Mouse (Mus musculus): ENCODE data around the gene Nup214. TPM values are rescaled to one million over a fixed set of nuclear protein-coding genes. Genes with fewer than 3 reads are reported as not detected.
A peak's percentile ranks its signal among the peaks of the same experiment; 100 is the strongest.

Nup214 gene
- polyA plus RNA-seq, 1 experiment from 2014 or later: 110 TPM

GRCm38 (mm10) chr2:32065371-32065791, 91.1 kb downstream of the Nup214 start:
- H3K4me1 ChIP-seq: peaks cover 29% of the 10 kb centered on the region
- H3K9me3 ChIP-seq: no peaks in the 10 kb centered on the region
- H3K27ac ChIP-seq: no peak overlapping the region
- peaks cover 23% of the 10 kb centered on the region for H3K27me3 ChIP-seq (ENCODE audit: poor library complexity, severe bottlenecking)
- H3K4me3 ChIP-seq: no peak overlapping the region
- no peaks in the 10 kb centered on the region for H3K36me3 ChIP-seq (replicated peaks)
- 91% methylated on average over 5 of the region's 5 CpGs for WGBS
- no peak for DNase-seq (ENCODE audit: extremely low spot score, low spot score)

DNA sequence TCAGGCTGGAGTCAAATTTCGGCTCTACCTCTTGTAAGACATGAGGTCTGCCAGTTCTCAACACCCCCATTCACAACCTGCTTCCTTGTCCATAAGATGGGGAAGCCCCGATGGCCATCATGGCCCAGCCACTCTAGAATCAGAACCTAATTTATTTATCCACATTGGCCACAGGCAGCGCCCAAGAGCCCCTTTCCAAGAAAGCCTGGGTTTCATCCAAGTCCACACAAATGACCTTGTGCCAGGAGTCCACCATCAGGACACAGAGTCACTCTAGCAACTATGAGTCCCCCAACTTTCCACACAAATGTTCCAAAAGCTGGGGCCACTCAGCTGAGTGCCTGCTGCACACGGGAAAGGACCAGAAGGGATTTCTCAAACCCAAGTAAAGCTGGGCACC, 91.8 kb downstream of the Nup214 start:
- 84% methylated on average over 4 of the region's 4 CpGs for WGBS
- H3K4me1 ChIP-seq: peaks cover 24% of the 10 kb centered on the region

GRCm38 (mm10) chr2:32068811-32069607, 94.8 kb downstream of the Nup214 start:
- Histone ChIP-seq H3K4me1 (peaks cover 13% of the 10 kb centered on the region), H3K27me3 (ENCODE audit: poor library complexity, severe bottlenecking) (peaks cover 23% of the 10 kb centered on the region), H3K36me3 (replicated peaks) (no peaks in the 10 kb centered on the region), H3K27ac (0 out of 2 replicates have a peak overlapping the region, but pooled peaks have one; percentile 6), H3K9me3 (no peaks in the 10 kb centered on the region), H3K4me3 (peak overlapping the region; percentile 11; the same call in 1 of the 2 replicates)
- 52% methylated on average over 31 of the region's 31 CpGs for WGBS
- DNase-seq (ENCODE audit: extremely low spot score, low spot score): no peak

More for the DNA sequence above, 91.8 kb downstream of the Nup214 start:
- H3K4me3 ChIP-seq: no peak overlapping the region
- no peaks in the 10 kb centered on the region for H3K9me3 ChIP-seq
- H3K27ac ChIP-seq: no peak overlapping the region
- H3K27me3 ChIP-seq (ENCODE audit: poor library complexity, severe bottlenecking): peaks cover 23% of the 10 kb centered on the region
- H3K36me3 ChIP-seq (replicated peaks): no peaks in the 10 kb centered on the region
- no peak for DNase-seq (ENCODE audit: extremely low spot score, low spot score)

GRCm38 (mm10) chr2:32070747-32071146, 96.5 kb downstream of the Nup214 start:
- Histone ChIP-seq H3K36me3 (replicated peaks) (no peaks in the 10 kb centered on the region), H3K4me3 (no peak overlapping the region), H3K9me3 (no peaks in the 10 kb centered on the region), H3K27ac (no peak overlapping the region), H3K4me1 (peaks cover 12% of the 10 kb centered on the region), H3K27me3 (ENCODE audit: poor library complexity, severe bottlenecking) (peaks cover 23% of the 10 kb centered on the region)
- no peak for DNase-seq (ENCODE audit: extremely low spot score, low spot score)
- WGBS: 92% methylated on average over 10 of the region's 10 CpGs

- no peak overlapping the region for H3K4me3 ChIP-seq
- no peak for DNase-seq (ENCODE audit: extremely low spot score, low spot score)
- 75% methylated on average over 8 of the region's 8 CpGs for WGBS
- peaks cover 7% of the 10 kb centered on the region for H3K27me3 ChIP-seq (ENCODE audit: poor library complexity, severe bottlenecking)
- no peaks in the 10 kb centered on the region for H3K9me3 ChIP-seq
- H3K36me3 ChIP-seq (replicated peaks): no peaks in the 10 kb centered on the region
- peaks cover 16% of the 10 kb centered on the region for H3K4me1 ChIP-seq
- no peak overlapping the region for H3K27ac ChIP-seq
Observed at GRCm38 (mm10) chr2:32074404-32074803, 100.2 kb downstream of the Nup214 start.

- H3K4me3 ChIP-seq: no peak overlapping the region
- no peaks in the 10 kb centered on the region for H3K9me3 ChIP-seq
- H3K27ac ChIP-seq: no peak overlapping the region
- H3K4me1 ChIP-seq: peaks cover 19% of the 10 kb centered on the region
- WGBS: 74% methylated on average over 7 of the region's 7 CpGs
- H3K27me3 ChIP-seq (ENCODE audit: poor library complexity, severe bottlenecking): peaks cover 8% of the 10 kb centered on the region
- DNase-seq (ENCODE audit: extremely low spot score, low spot score): no peak
- no peaks in the 10 kb centered on the region for H3K36me3 ChIP-seq (replicated peaks)
Observed at GRCm38 (mm10) chr2:32075368-32075767, 101.1 kb downstream of the Nup214 start.

DNA sequence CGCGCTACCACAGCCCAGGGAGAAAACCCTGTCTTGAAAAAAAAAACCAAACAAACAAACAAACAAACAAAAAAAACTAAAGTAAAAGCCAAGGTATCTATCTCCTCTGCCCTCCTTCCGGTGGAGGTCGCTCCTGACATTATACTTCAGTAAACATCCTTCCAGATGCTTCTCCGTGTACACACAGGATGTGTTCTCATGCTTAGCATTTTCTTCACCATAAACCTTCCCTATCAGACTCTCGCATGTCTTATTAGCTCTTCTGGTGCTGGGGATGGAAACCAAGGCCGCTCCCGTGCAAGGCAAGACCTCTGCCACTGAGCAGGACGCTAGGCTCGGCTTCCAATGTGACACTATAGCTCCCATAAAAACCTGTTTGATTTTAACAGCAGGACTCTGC, 103.5 kb downstream of the Nup214 start:
- Histone ChIP-seq H3K27ac (peak overlapping the region; percentile 65), H3K36me3 (replicated peaks) (no peaks in the 10 kb centered on the region), H3K27me3 (ENCODE audit: poor library complexity, severe bottlenecking) (peaks cover 32% of the 10 kb centered on the region), H3K4me1 (peaks cover 25% of the 10 kb centered on the region), H3K9me3 (no peaks in the 10 kb centered on the region), H3K4me3 (no peak overlapping the region)
- WGBS: 87% methylated on average over 10 of the region's 10 CpGs
- DNase-seq (ENCODE audit: extremely low spot score, low spot score): no peak

- DNase-seq (ENCODE audit: extremely low spot score, low spot score): no peak
- H3K27me3 ChIP-seq (ENCODE audit: poor library complexity, severe bottlenecking): peaks cover 40% of the 10 kb centered on the region
- H3K9me3 ChIP-seq: no peaks in the 10 kb centered on the region
- 53% methylated on average over 8 of the region's 8 CpGs for WGBS
- H3K27ac ChIP-seq: peak overlapping the region; percentile 65
- peaks cover 33% of the 10 kb centered on the region for H3K4me1 ChIP-seq
- no peaks in the 10 kb centered on the region for H3K36me3 ChIP-seq (replicated peaks)
- H3K4me3 ChIP-seq: no peak overlapping the region
Observed at GRCm38 (mm10) chr2:32078522-32078921, 104.3 kb downstream of the Nup214 start.

GRCm38 (mm10) chr2:32079191-32079725, 105.0 kb downstream of the Nup214 start:
- no peak for DNase-seq (ENCODE audit: extremely low spot score, low spot score)
- 94% methylated on average over 14 of the region's 14 CpGs for WGBS
- Histone ChIP-seq H3K27ac (0 out of 2 replicates have a peak overlapping the region, but pooled peaks have one; percentile 25), H3K4me3 (no peak overlapping the region), H3K4me1 (peaks cover 40% of the 10 kb centered on the region), H3K9me3 (no peaks in the 10 kb centered on the region), H3K27me3 (ENCODE audit: poor library complexity, severe bottlenecking) (peaks cover 47% of the 10 kb centered on the region), H3K36me3 (replicated peaks) (no peaks in the 10 kb centered on the region)

DNA sequence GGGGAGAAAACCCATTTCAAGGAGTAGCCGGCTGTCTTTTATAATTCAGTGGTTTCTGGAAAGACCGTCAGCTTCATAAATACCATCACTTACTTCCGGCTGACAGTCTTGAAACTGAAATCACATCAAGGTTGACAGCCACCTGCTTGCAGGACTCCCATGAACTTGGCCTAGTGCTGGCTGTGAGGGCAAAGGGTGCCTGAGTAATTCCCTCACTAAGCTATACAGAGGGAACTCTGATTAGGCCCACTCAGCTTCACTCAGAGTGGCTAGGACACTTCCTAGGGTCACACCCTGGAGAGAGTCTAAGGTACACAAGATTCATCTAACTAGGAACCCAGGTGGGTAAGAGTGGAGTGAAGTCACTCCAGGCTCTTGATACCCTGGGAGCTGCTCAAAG, 106.4 kb downstream of the Nup214 start:
- H3K27me3 ChIP-seq (ENCODE audit: poor library complexity, severe bottlenecking): peaks cover 61% of the 10 kb centered on the region
- no peaks in the 10 kb centered on the region for H3K36me3 ChIP-seq (replicated peaks)
- no peak overlapping the region for H3K27ac ChIP-seq
- H3K4me3 ChIP-seq: no peak overlapping the region
- no peak for DNase-seq (ENCODE audit: extremely low spot score, low spot score)
- H3K4me1 ChIP-seq: peaks cover 45% of the 10 kb centered on the region
- WGBS: 96% methylated on average over 3 of the region's 3 CpGs
- H3K9me3 ChIP-seq: no peaks in the 10 kb centered on the region

DNA sequence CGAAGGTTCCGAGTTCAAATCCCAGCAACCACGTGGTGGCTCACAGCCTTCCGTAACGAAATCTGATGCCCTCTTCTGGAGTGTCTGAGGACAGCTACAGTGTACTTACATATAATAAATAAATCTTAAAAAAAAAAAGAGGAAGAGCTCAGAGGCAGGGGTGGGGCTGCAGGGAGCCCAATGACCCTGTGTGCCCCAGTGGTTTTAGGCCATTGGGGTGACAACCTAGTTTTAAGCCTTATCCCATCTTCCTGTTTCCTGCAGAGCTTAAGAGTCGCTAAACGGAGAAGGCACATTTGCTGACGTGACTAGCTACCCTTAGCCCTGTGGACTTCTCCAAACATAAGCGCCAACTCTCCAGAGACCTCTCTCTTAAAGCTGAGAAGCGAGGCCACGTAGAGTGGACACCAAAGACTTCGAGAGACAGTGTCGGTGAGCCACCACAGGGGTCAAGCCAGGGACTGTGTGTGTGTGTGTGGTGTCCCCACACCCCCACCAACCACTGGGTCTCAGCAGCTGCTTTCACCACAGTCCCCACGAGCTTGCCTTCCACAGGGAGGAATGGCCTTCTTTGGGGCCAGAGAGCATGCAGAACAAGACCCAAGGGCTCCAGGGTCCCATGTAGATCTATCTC, 107.2 kb downstream of the Nup214 start:
- H3K4me3 ChIP-seq: peak overlapping the region; percentile 63; the same call in 1 of the 2 replicates
- DNase-seq (ENCODE audit: extremely low spot score, low spot score): no peak
- H3K4me1 ChIP-seq: peaks cover 45% of the 10 kb centered on the region
- no peak overlapping the region for H3K27ac ChIP-seq
- peaks cover 68% of the 10 kb centered on the region for H3K27me3 ChIP-seq (ENCODE audit: poor library complexity, severe bottlenecking)
- WGBS: 85% methylated on average over 14 of the region's 14 CpGs
- H3K36me3 ChIP-seq (replicated peaks): no peaks in the 10 kb centered on the region
- no peaks in the 10 kb centered on the region for H3K9me3 ChIP-seq

DNA sequence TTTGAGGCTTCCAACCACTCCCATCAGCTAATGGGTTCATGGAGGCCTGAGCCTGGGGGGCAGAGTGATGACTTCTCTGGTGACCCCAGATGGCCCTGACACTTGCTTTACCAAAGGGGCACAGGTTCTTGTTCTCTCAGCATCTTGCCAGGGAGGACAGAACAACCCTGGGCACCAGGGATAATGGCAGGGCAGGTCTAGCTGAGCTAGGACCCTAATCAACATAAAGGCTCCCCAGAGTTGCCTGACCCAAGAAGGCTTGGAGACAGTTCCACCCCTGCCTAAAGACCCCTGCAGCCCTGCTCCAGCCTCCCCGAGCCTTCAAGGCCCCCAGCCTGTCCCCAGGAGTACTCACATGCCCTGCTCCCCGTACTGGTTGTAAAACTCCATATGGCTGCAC, 108.0 kb downstream of the Nup214 start:
- H3K4me1 ChIP-seq: peaks cover 45% of the 10 kb centered on the region
- no peak overlapping the region for H3K27ac ChIP-seq
- WGBS: 52% methylated on average over 2 of the region's 2 CpGs
- no peak for DNase-seq (ENCODE audit: extremely low spot score, low spot score)
- peak overlapping the region; percentile 63 for H3K4me3 ChIP-seq
- H3K36me3 ChIP-seq (replicated peaks): no peaks in the 10 kb centered on the region
- H3K9me3 ChIP-seq: no peaks in the 10 kb centered on the region
- peaks cover 77% of the 10 kb centered on the region for H3K27me3 ChIP-seq (ENCODE audit: poor library complexity, severe bottlenecking)

All from forebrain, embryonic 10.5 days (tissue).